Mouse (Mus musculus): Measurements from ENCODE around the gene Dysf. TPM values are rescaled to one million over a fixed set of nuclear protein-coding genes. Genes with fewer than 3 reads are reported as not detected.
"Not testable (repeated sequence)": the region's sequence is repeated elsewhere in the genome, so short reads cannot be mapped to it uniquely, and the experiment has no call there.

Dysf gene
- total RNA-seq (2017), result not detected in 3 replicates

DNA sequence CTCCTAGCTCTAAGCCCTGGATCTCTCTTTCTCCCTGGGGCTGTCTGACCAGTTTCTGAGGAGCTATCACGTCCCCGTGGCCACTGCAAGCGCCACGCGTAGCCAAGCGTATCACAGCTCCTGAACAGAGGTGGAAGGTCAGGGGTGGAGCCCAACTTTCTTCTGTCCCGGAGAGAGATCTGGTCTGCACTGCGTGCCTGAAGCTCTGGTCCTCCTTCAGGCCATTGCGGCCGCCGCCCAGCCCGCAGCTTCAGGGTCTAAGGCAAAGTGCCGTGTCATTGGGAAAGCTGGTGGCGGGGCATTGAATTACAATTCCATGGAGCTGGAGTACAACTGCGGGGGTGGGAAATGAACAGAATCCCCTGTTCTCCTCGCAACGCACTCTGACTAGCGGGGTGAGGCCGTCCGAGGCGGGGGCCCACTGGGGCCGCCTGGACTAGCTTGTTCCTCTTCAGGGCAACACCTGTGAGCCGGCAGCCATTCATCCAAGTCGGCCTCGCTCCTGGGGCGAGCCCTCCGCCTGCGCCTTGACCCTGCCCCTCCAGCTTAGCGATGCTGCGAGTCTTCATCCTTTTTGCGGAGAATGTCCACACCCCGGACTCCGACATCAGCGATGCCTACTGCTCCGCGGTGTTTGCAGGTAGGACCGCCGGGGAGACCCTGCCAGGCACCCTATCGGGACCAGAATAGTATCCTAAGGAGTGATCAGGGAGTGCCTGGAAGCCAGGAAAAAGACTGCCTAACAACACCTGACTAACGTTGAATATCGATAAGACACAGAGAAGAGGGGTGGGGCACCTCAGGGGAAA lies at the start of gene Dysf:
Gene Dysf (plus strand): TSS at position 228 of the 809 bp plus-strand sequence.
- no peak for ATAC-seq (replicated peaks; ENCODE audit: insufficient number of reproducible peaks, low FRiP score, low TSS enrichment, poor library complexity, severe bottlenecking)

- no peak for ATAC-seq (replicated peaks; ENCODE audit: insufficient number of reproducible peaks, low FRiP score, low TSS enrichment, poor library complexity, severe bottlenecking)
These were observed 20.7 kb upstream of the Dysf start for GRCm38 (mm10) chr6:83987642-83988041.

DNA sequence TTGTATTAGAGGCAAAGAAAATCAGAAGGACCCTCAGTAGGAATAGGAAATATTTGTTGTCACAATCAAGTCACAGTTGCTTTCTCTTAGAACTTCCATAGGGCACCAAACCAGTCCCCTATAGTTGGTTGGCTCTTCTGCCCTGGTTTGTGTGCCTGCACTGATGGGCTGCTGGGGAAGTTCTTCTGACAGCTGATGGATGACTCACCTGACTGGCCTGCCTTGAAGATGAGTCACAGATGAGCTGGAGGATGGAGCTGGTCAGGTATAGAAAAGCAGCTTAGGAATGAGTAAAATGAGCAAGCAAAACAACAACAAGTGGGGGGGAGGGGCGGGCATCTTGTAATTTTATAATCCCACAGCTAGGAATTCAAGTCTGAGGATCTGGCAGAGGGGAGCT lies 5.7 kb upstream of the Dysf start:
- no peak for ATAC-seq (replicated peaks; ENCODE audit: insufficient number of reproducible peaks, low FRiP score, low TSS enrichment, poor library complexity, severe bottlenecking)

GRCm38 (mm10) chr6:84004295-84004694 lies 4.1 kb upstream of the Dysf start:
- ATAC-seq (replicated peaks; ENCODE audit: insufficient number of reproducible peaks, low FRiP score, low TSS enrichment, poor library complexity, severe bottlenecking), result no peak

- no peak for ATAC-seq (replicated peaks; ENCODE audit: insufficient number of reproducible peaks, low FRiP score, low TSS enrichment, poor library complexity, severe bottlenecking)
These were observed 932 bp downstream of the Dysf start for GRCm38 (mm10) chr6:84009172-84009872.

GRCm38 (mm10) chr6:84009915-84010302 lies 1.5 kb downstream of the Dysf start:
- no peak for ATAC-seq (replicated peaks; ENCODE audit: insufficient number of reproducible peaks, low FRiP score, low TSS enrichment, poor library complexity, severe bottlenecking)

DNA sequence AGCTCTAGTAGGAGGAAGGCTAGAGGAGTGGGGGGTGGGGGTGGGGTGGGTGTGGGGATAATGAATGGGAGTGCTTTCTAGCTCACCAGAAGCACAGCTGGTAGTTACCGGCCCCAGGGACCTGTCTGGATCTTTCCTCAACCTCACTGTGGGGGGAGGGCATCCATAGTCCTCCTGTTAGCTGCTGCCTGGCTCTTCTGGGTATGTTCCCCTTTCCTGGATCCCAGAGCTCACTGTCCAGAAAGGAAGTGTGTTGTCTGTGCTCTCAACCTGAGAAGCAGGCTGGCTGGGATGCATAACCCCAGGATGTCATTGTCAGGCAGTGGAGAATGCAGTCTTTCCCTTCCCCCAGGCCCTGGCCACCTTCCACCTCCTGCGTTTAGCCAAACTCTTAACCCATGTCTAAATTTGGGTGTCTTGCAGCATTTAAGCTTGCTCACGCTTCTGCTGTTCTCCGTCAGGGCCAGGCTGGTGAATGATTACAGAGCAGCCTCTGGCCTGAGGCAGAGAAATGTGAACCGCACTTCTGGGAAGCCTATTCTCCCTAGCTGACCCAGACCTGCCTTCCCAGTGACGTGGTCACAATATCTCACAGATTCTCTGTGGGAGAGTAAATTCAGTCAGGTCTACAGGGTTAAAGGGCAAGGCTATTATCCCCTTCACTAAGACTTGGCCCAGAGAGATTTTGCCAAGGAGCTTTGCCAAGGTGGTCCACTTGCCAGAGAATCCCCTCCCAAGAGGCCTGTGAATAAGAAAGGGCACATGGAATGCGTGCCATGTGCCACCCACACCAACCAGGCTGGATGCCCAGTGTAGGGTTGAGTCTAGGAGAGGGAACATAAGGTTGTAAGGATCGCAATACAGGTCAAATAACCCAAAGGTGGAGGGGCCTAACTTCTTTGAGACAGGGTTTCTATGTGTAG lies 2.2 kb downstream of the Dysf start:
- no peak for ATAC-seq (replicated peaks; ENCODE audit: insufficient number of reproducible peaks, low FRiP score, low TSS enrichment, poor library complexity, severe bottlenecking)

DNA sequence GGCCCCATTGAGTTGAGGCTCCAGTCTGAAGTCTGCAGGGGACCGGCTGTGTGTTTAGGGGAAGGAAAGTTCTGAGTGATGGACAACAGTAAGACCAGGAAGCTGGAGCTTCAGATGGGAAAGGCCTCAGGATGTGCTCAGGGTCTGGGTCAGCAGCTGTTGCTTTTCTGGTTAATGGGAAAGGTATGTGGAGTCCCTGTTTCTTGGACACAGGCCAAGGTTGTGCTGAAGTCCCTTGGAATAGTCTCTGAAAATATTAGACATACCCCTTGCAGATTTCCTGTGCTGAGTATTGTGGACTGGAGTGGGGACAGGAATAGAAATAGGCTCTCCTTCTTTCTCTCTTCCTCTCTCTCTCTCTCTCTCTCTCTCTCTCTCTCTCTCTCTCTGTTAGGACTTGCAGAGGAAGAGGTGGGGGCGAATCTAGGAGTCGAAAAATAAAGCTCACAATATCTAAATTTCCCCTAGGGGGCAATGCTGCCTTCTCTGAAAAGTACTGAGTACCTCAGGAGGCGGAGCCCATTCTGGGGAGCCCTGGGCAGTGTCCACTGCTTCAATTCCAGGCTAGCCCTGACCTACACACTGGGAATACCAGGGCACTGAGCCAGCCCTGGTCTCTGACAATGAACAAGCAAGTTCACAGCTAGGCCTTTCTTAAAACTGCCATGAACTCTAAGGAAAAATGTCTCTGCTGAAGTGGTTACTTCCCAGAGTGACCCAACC lies 6.7 kb downstream of the Dysf start:
- not testable (repeated sequence) for ATAC-seq (replicated peaks; ENCODE audit: insufficient number of reproducible peaks, low FRiP score, low TSS enrichment, poor library complexity, severe bottlenecking)

DNA sequence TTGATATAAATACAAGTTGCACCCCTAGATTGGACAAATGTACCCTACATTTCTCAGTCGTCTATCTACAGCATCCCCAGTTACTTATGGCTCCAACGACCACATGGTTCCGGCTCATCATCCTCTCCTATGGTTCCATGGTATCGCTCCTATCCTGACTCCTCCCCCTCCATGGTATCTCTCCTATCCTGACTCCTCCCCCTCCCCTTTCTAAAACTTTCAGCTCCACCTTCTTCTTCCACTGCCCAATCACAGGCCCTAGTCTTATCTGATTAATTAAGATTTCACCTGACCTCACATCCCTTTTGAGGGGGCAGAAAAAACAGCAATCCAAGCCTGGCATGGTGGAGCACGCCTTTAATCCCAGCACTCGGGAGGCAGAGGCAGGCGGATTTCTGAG lies 8.5 kb downstream of the Dysf start:
- no peak for ATAC-seq (replicated peaks; ENCODE audit: insufficient number of reproducible peaks, low FRiP score, low TSS enrichment, poor library complexity, severe bottlenecking)

GRCm38 (mm10) chr6:84017392-84017791 lies 9.0 kb downstream of the Dysf start:
- ATAC-seq (replicated peaks; ENCODE audit: insufficient number of reproducible peaks, low FRiP score, low TSS enrichment, poor library complexity, severe bottlenecking), result no peak

DNA sequence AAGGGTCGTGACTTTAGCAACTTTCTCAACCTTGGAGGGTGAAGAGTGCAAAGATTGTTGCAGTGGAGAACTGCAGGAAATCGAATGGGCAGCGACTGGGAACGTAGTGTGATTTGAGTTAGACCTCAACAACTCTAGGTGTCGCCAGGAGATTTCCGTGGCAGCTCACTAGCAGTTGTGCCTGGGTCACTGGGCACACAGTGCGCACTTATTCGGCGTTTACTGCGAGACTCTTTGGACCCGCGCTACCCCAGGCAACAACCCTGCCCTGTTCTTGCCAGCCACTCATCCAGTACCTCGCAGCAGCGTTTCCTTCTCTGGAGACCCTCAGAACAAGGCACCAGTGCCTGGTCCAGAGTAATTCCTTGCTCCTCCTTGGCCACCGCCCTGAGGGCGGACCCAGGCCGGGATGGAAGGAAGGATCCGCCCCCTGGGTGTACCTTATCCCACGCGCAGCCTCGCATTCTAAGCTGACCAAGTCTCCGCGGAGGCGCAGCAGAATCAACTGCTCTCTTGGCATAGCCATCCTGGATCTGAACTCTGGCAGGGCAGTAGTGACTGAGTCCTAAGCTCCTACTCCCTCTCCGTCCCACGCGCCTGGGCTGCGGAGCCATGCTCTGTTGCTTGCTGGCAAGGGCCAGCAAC lies 10.6 kb downstream of the Dysf start:
- ATAC-seq (replicated peaks; ENCODE audit: insufficient number of reproducible peaks, low FRiP score, low TSS enrichment, poor library complexity, severe bottlenecking), result no peak

- no peak for ATAC-seq (replicated peaks; ENCODE audit: insufficient number of reproducible peaks, low FRiP score, low TSS enrichment, poor library complexity, severe bottlenecking)
These were observed 11.6 kb downstream of the Dysf start for GRCm38 (mm10) chr6:84020002-84020401.

GRCm38 (mm10) chr6:84021990-84022389 lies 13.6 kb downstream of the Dysf start:
- ATAC-seq (replicated peaks; ENCODE audit: insufficient number of reproducible peaks, low FRiP score, low TSS enrichment, poor library complexity, severe bottlenecking), result no peak

GRCm38 (mm10) chr6:84025636-84026035 lies 17.2 kb downstream of the Dysf start:
- ATAC-seq (replicated peaks; ENCODE audit: insufficient number of reproducible peaks, low FRiP score, low TSS enrichment, poor library complexity, severe bottlenecking), result no peak

DNA sequence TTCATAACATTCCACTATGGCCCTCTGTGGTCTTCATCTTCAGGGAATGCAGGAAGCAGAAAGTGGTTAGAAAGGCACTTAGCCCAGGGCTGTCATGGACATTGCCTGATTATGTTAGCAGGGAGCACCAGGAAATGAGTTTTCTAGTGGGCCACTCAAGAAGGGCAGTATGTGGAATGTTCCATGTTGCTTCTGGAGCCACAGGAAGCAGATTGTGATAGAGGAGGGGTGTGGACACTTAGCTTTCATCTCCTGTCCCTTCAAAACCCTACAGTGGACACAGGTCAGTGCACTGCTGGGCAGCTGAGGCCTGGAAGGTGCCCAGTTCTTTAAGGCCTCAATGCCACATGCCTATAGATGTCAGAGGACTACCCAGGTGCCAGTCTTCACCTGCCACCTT lies 20.4 kb downstream of the Dysf start:
- no peak for ATAC-seq (replicated peaks; ENCODE audit: insufficient number of reproducible peaks, low FRiP score, low TSS enrichment, poor library complexity, severe bottlenecking)

DNA sequence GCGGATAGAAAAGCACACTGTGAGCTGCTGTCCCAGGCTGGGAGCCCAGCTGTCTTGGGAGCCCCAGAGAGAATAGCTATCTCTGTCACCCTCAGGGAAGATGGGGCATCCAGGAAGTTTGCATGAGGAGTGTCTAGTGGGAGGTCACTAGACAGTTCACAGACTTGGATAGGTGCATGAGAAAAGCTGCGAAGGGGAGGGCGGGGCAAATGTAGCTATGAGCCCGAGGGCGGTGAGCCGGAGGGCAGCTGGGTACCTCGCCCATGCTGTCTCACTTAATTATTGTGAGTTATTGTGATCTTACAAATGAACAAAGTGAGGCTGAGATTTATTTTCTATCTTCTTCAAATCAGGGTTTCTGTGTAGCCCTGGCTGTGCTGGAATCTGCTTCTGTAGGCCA lies 21.4 kb downstream of the Dysf start:
- ATAC-seq (replicated peaks; ENCODE audit: insufficient number of reproducible peaks, low FRiP score, low TSS enrichment, poor library complexity, severe bottlenecking), result no peak

DNA sequence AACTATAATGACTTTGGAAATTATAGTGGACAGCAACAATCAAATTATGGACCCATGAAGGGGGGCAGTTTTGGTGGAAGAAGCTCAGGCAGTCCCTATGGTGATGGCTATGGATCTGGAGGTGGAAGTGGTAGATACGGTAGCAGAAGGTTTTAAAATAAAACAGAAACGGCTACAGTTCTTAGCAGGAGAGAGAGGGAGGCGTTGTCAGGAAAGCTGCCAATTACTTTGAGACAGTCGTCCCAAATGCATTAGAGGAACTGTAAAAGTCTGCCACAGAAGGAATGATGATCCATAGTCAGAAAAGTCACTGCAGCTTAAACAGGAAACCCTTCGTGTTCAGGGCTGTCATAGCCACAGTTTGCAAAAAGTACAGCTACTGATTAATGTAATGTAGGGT lies 24.1 kb downstream of the Dysf start:
- ATAC-seq (replicated peaks; ENCODE audit: insufficient number of reproducible peaks, low FRiP score, low TSS enrichment, poor library complexity, severe bottlenecking), result not testable (repeated sequence)

GRCm38 (mm10) chr6:84043251-84043940 lies 35.0 kb downstream of the Dysf start:
- no peak for ATAC-seq (replicated peaks; ENCODE audit: insufficient number of reproducible peaks, low FRiP score, low TSS enrichment, poor library complexity, severe bottlenecking)
